Mouse (Mus musculus): Measurements from ENCODE around the gene Rasl11a. TPM values are rescaled to one million over a fixed set of nuclear protein-coding genes. Genes with fewer than 3 reads are reported as not detected.
"Not testable (repeated sequence)": the region's sequence is repeated elsewhere in the genome, so short reads cannot be mapped to it uniquely, and the experiment has no call there.

The Rasl11a gene
- polyA plus RNA-seq, 1 experiment from 2014 or later, result 8.5 TPM

- no peaks in the 10 kb centered on the region for H3K36me3 ChIP-seq (ENCODE audit: control insufficient read depth, insufficient read depth, low read length)
- no peak for ATAC-seq (ENCODE audit: low read depth)
- H3K27me3 ChIP-seq (replicated peaks; ENCODE audit: control insufficient read depth, insufficient read depth, low read length), result no peaks in the 10 kb centered on the region
- WGBS, result 12% methylated on average over 14 of the region's 14 CpGs
- no peaks in the 10 kb centered on the region for H3K4me1 ChIP-seq (ENCODE audit: control insufficient read depth, insufficient read depth, low read length)
- H3K27ac ChIP-seq (replicated peaks; ENCODE audit: low read depth, low read length), result no peak overlapping the region
- H3K9me3 ChIP-seq (ENCODE audit: control insufficient read depth, low read length), result 0 out of 2 replicates have a peak, but pooled peaks cover 3% of the 10 kb centered on the region
- peak overlapping the region; percentile 23; the same call in 1 of the 2 replicates for H3K4me2 ChIP-seq (ENCODE audit: low read depth, low read length)
- DNase-seq (ENCODE audit: low spot score), result no peak
- H3K9ac ChIP-seq (ENCODE audit: low read depth, low read length), result no peak overlapping the region
- no peak overlapping the region for H3K4me3 ChIP-seq (ENCODE audit: low read depth, low read length)
Observed at GRCm38 (mm10) chr5:146891127-146891526, 46.3 kb downstream of the Rasl11a start.

GRCm38 (mm10) chr5:146892904-146893303 is 48.0 kb downstream of the Rasl11a start:
- Histone ChIP-seq H3K9me3 (ENCODE audit: control insufficient read depth, low read length) (0 out of 2 replicates have a peak, but pooled peaks cover 3% of the 10 kb centered on the region), H3K4me2 (ENCODE audit: low read depth, low read length) (no peak overlapping the region), H3K27me3 (replicated peaks; ENCODE audit: control insufficient read depth, insufficient read depth, low read length) (no peaks in the 10 kb centered on the region), H3K4me1 (ENCODE audit: control insufficient read depth, insufficient read depth, low read length) (no peaks in the 10 kb centered on the region), H3K4me3 (ENCODE audit: low read depth, low read length) (no peak overlapping the region), H3K27ac (replicated peaks; ENCODE audit: low read depth, low read length) (no peak overlapping the region), H3K9ac (ENCODE audit: low read depth, low read length) (no peak overlapping the region), H3K36me3 (ENCODE audit: control insufficient read depth, insufficient read depth, low read length) (no peaks in the 10 kb centered on the region)
- no peak for DNase-seq (ENCODE audit: low spot score)
- WGBS, result 74% methylated on average over 4 of the region's 4 CpGs
- ATAC-seq (ENCODE audit: low read depth), result no peak

- H3K36me3 ChIP-seq (ENCODE audit: control insufficient read depth, insufficient read depth, low read length), result no peaks in the 10 kb centered on the region
- H3K4me2 ChIP-seq (ENCODE audit: low read depth, low read length), result no peak overlapping the region
- H3K4me3 ChIP-seq (ENCODE audit: low read depth, low read length), result no peak overlapping the region
- 0 out of 2 replicates have a peak, but pooled peaks cover 3% of the 10 kb centered on the region for H3K9me3 ChIP-seq (ENCODE audit: control insufficient read depth, low read length)
- no peak overlapping the region for H3K9ac ChIP-seq (ENCODE audit: low read depth, low read length)
- DNase-seq (ENCODE audit: low spot score), result no peak
- no peak for ATAC-seq (ENCODE audit: low read depth)
- H3K27ac ChIP-seq (replicated peaks; ENCODE audit: low read depth, low read length), result no peak overlapping the region
- no peaks in the 10 kb centered on the region for H3K27me3 ChIP-seq (replicated peaks; ENCODE audit: control insufficient read depth, insufficient read depth, low read length)
- WGBS, result 82% methylated on average over 11 of the region's 11 CpGs
- no peaks in the 10 kb centered on the region for H3K4me1 ChIP-seq (ENCODE audit: control insufficient read depth, insufficient read depth, low read length)
Observed at GRCm38 (mm10) chr5:146893478-146894182, 48.8 kb downstream of the Rasl11a start.

- H3K9ac ChIP-seq (ENCODE audit: low read depth, low read length); H3K27me3 ChIP-seq (replicated peaks; ENCODE audit: control insufficient read depth, insufficient read depth, low read length); DNase-seq (ENCODE audit: low spot score); ATAC-seq (ENCODE audit: low read depth); H3K4me1 ChIP-seq (ENCODE audit: control insufficient read depth, insufficient read depth, low read length); H3K4me3 ChIP-seq (ENCODE audit: low read depth, low read length); H3K4me2 ChIP-seq (ENCODE audit: low read depth, low read length); H3K36me3 ChIP-seq (ENCODE audit: control insufficient read depth, insufficient read depth, low read length); H3K27ac ChIP-seq (replicated peaks; ENCODE audit: low read depth, low read length); H3K9me3 ChIP-seq (ENCODE audit: control insufficient read depth, low read length): not testable (repeated sequence)
- 90% methylated on average over 11 of the region's 16 CpGs for WGBS
Observed at GRCm38 (mm10) chr5:146895667-146896066, 50.8 kb downstream of the Rasl11a start.

- H3K4me3 ChIP-seq (ENCODE audit: low read depth, low read length), result no peak overlapping the region
- ATAC-seq (ENCODE audit: low read depth) (no peak), DNase-seq (ENCODE audit: low spot score) (peak; percentile 35)
- H3K36me3 ChIP-seq (ENCODE audit: control insufficient read depth, insufficient read depth, low read length), result no peaks in the 10 kb centered on the region
- H3K27me3 ChIP-seq (replicated peaks; ENCODE audit: control insufficient read depth, insufficient read depth, low read length), result no peaks in the 10 kb centered on the region
- H3K4me1 ChIP-seq (ENCODE audit: control insufficient read depth, insufficient read depth, low read length), result no peaks in the 10 kb centered on the region
- no peak overlapping the region for H3K4me2 ChIP-seq (ENCODE audit: low read depth, low read length)
- H3K9ac ChIP-seq (ENCODE audit: low read depth, low read length), result no peak overlapping the region
- WGBS, result 58% methylated on average over 13 of the region's 13 CpGs
- H3K27ac ChIP-seq (replicated peaks; ENCODE audit: low read depth, low read length), result no peak overlapping the region
- H3K9me3 ChIP-seq (ENCODE audit: control insufficient read depth, low read length), result 0 out of 2 replicates have a peak, but pooled peaks cover 3% of the 10 kb centered on the region
Observed at GRCm38 (mm10) chr5:146896973-146897372, 52.1 kb downstream of the Rasl11a start.

Other genes starting within 250 kb of the Rasl11a start
- 14.0 and 14.2 TPM in 2 replicates for gene Usp12, start 50.1 kb upstream of the Rasl11a start, polyA plus RNA-seq (2014; fragmentation: Nextera tagmentation; extraction: Ambion mirVana)
- gene Rpl21, start 12.2 kb upstream of the Rasl11a start, polyA plus RNA-seq (2014; fragmentation: Nextera tagmentation; extraction: Ambion mirVana), result 666 and 723 TPM in 2 replicates
- 86.0 and 95.2 TPM in 2 replicates for gene Gtf3a, start 103.6 kb downstream of the Rasl11a start, polyA plus RNA-seq (2014; fragmentation: Nextera tagmentation; extraction: Ambion mirVana)
- gene Mtif3, start 118.7 kb downstream of the Rasl11a start, polyA plus RNA-seq (2014; fragmentation: Nextera tagmentation; extraction: Ambion mirVana), result 19.5 and 26.1 TPM in 2 replicates
- 13.7 and 13.9 TPM in 2 replicates for gene Lnx2, start 231.5 kb downstream of the Rasl11a start, polyA plus RNA-seq (2014; fragmentation: Nextera tagmentation; extraction: Ambion mirVana)
- gene Polr1d, start 232.0 kb downstream of the Rasl11a start, polyA plus RNA-seq (2014; fragmentation: Nextera tagmentation; extraction: Ambion mirVana), result 138 and 147 TPM in 2 replicates

Data from embryonic facial prominence, embryonic 14.5 days (tissue).